Mouse (Mus musculus): Measurements from ENCODE around the gene Pigx.
"Not testable (repeated sequence)": the region's sequence is repeated elsewhere in the genome, so short reads cannot be mapped to it uniquely, and the experiment has no call there.

Gene Pigx

DNA sequence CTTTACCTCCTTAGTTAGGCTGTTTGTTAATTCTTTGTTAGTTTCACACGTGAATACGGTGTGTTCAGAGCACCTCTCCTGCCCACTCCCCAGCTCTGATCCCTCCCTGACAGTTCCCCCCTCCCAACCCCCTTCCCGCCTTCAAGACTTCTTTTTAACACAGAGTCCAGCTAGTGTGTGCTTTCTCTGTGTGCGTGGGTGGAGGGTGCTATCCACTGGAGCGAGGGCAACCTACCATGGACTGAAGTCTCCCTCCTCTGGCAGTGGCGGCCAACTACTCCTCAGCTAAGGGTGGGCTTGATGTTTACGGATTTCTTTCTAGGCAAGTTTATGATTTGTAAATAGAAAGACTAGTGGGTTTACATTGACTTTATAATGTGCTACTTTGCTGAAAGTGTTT, 8.6 kb upstream of the Pigx start:
- peak; percentile 80 for DNase-seq

DNA sequence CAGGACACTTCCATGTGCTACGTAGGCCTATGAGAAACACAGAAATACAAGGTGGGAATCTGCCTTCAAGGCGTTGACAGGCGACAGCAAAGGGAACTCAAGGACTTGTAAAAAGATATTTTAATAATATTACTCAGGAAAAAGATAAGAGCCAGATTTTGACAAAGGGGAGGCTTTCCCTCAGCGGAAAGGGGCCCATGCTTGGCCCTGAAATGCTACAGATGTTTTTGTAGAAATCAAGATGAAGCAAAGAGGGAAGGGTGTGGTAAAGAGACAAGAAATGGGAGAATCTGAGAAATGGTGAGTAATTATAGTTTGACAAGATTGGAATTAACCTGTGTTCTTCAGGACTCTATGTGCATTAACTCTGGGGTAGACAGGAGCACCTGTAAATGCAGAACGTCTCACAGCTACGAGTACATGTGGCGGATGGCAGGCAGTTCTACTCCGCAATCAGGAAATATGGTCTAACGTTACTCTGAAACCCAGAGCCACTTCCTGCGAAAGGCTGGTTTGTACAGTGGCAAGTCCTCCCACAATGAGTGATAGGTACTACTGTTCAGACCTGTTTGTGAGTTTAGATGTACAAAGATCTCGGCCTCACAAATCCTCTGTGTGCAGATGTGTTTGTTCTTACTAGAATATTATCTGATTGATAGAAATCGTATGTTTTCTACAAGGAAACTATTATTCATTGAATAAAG, 8.0 kb upstream of the Pigx start:
- peak; percentile 79 for DNase-seq

DNA sequence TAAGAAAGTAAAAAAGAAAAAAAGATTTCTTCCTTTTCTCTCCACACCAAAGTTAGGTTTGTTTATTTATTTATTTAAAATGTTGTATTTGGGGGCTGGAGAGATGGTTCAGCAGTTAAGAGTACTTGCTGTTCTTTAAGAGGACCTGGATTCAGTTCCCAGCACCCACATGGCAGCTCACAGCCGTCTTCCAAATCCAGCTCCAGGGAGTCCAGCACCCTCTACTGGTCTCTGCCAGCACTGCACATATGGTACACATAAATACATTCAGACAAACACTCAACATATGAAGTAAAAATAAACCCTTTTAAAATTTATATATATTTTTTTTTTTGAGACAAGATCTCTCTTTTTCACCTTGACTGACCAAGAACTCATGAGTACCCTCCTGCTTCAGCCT, 6.2 kb upstream of the Pigx start:
- DNase-seq: no peak

DNA sequence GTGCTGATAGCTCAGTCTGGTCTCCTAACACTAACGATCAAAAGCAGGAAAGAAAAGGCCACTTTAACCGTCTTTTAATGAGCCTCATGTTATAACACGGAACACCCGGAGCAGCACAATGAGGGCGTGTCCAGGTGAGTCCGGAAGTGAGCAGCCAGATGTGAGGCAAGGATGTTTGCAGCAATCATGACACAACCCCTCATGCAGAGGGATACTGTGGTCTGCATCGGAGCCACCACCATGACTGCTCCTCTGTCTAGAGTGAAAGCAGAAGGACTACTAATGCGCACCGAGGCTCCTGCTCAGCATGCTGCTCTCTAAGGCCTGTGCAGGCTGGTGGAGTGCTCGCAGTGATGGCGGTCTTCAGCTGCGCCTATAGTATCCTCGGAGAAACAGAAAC, 2.8 kb upstream of the Pigx start:
- DNase-seq: no peak

DNA sequence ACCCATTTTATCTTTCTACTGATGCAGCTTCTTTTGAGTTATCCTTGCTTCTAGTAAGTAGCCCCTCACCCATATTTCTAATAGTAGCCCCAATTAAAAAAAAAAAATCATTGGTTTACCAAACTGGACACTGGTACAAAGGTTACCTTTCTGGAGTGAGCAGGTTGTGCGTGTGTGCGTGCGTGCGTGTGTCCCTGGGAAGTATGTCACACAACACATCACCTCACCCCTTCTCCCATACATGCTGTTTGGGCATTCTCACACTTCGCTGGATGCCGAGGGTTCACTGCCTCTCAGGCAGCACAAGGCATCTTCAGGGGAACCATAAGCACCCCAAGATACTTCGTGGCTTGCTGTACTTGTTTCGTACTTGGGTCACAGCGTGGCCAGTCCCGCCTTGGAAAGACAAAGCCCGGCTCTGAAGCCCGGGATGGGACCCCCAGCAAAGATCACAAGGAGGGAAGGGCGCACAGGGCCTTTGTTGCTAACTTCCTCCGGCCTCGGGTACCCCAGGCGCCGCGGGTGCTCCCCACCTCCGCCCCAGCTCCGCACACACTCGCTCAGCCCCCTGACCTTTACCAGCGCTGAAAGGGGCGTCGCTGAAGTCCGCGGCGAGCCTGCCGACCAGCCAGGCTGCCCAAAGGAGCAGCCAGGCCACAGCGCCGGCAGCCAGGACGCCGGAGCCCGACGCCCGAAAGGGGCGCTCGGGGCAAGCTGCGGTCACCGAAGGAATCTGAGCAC, 473 bp downstream of the Pigx start:
- peak; percentile 66 for DNase-seq

DNA sequence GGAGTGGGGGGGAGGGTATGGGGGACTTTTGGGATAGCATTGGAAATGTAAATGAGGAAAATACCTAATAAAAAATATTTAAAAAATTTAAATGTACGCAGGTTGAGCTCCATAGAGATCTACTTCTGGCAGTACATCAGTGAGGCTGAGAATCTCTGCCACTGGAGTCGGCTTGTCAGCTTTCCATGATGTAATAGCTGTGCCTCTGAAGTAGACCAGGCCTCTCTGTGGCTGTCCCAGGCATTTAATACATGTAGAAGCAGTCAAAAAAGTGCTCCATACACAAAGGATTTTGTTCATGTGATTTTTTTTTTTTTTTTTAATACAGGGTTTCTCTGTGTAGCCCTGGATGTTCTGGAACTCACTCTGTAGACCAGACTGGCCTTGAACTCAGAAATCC, 1.8 kb downstream of the Pigx start:
- not testable (repeated sequence) for DNase-seq

DNA sequence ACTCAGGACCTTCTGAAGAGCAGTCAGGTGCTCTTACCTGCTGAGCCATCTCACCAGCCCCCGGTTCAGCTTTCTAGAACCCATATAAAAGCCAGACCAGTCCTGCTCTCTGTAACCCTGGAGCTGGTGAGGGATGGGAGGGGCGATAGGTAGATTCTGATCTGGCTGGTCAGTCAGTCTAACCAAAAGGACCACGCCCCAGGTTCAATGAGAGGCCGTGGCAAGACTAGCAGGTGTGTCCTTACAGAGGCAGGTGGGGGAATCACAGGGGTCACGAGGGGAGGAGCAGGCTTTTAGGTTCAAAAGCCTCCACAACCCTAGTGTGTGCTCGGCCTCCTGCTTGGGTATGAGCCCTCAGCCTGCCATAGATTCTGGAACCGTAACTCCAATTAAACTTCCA, 8.1 kb downstream of the Pigx start:
- DNase-seq: no peak

DNA sequence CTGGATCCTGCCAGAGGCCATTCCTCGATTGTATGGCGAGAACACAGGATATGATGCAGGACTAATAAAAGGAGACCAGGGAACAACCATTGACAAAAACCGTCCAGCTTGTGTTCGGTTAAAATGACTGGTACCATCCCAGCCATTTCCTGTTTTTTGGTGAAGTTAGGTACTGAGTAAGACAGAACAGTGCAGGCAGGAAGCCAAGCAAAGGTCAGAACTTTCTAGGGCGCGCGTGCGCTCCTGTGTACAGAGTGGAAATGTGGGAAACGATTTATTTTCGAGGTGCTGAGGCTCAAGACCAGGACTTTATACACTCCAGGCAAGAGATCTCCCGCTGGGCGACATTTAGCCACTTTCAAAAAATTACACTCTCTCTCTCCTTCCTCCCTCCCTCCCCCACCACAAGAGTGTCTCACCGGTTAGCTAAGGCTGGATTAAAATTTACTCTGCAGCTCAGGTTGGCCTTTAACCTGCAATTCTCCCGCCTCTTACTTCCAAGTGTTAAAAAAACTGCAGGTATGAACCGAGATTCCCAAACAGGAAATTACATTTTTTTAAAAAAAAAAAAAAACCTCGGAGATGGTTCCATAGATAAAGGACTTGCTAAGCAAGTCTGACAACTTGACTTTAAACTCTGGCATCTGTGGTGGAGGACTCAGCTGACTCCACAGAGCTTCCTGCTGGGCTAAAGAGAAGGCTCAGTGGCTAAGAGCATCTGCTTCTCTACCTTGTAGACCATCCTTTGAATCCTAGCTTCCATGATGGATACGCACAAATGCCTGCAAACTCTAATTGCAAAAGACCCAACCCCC, 11.7 kb downstream of the Pigx start:
- DNase-seq: peak; percentile 63

DNA sequence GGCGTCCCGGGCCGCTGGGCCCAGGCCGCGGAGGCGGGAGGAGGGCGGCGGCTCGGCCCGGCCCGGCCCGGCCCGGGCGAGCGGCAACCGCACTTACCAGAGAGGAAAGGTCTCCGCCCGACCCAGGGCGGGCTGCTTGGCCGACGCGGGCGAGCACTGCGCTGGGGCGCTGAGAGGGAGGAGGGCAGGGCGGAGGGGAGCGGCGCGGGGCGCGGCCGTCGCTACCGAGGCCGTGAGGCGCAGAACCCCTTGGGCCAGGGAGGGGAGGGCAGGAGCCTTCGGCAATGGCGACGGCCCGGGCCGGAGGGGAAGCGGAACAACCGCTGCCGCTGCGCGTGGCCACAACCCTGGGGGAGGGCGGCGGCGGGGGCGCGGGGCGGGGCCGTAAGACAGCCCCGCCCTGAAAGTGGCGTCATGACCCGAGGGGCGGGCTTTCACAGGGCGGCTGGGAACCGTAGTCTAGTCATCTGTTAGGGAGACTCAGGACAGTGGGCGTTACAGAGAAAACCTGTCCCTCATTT, 20.5 kb downstream of the Pigx start, which contains the start of gene Pak2:
Gene Pak2 (minus strand): TSS at position 352 of the 521 bp plus-strand sequence.
- DNase-seq: peak; percentile 86

DNA sequence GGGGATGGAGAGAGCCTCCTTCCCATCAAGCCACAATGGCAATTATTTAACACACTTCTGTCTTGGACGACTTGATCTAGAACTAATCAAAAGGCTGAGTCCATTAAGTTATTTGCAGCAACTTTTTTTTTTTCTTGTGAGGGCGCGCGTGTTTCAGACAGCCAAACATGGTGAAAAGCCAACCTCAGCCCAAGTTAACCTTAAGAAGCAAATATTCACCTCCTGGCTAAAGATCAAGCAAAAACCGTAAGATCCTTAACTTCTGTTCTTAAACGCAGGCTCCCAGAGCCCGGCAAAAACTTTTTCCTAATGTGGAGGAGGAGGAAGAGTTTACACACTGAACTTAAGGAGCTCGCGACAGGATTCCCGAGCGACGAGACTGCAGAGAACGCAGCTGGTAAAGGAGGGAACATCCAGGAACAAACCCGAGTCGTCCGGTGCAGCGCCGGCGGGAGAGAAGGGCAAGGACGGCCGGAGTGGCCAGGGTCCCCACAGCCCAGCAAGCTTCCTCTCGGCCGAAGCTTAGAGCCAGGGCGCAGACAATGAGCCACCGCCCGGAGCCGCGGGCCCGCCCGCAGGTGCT, 21.0 kb downstream of the Pigx start:
- DNase-seq: no peak

DNA sequence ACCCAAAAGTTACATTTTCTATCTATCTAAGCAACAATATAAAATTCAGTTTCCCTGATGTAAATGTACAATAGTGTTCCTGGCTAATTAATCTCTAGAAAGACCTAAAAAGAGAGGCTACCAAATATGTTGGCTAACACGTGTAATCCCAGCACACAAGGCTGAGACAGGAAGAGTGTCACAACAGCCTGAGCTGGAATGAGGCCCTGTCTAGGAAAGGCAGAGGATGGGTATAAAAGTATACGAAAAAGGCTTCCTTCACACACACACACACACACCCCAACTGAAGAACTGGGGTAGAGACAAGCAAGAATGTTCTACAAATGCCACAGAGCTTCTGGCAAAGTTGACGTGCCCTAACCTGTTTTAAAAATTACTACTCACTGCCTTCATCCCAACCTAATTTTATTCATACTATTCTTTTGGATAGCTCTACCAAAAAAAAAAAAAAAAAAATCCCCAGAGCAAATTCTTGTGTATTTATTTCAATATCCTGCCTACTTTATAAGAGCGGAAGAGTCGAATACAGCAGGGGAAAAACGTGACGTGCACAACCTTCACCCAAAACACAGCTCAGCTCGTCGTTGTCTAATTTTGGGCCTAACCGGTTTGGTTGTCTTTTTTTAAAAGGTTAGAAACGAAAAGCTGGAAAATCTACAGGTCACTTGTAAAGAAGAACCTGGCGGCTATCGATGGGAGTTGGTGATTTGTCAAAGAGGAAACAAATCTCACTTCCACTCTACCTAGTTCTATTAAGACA, 21.7 kb downstream of the Pigx start:
- peak; percentile 24 for DNase-seq

DNA sequence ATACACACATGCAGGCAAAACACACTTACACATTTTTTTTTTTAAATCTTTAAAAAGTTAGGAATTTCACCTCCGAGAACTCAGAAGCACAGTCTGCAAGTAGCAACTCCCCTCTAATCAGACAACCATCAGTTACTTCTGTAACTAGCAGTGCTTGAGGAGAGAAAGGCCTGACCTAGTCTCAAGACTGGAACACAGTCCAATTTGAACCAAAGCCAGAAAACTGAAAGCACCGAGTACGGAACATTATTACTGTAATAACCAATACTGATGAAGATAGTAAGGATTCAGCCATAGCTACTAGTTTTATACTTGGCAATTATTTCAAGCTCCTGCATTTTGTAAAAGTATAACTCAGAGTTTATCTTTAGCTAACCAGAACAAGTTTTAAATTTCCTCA, 23.1 kb downstream of the Pigx start:
- no peak for DNase-seq

DNA sequence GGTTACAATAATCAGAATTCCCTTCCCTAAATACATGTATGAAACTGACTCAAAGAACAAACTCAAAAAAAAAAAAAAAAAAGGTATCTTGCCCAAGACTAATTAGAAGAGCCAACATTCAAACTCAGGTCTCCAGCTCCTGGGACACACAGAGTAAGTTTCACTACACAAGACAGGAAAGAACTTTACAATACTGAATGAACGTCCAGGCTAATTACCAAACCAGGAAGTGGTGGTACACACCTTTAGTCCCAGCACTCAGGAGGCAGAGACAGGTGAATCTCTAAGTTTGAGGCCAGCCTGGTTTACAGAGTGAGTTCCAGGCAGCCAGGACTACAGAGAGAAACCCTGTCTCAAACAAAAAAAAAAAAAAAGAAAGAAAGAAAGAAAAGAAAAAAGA, 23.8 kb downstream of the Pigx start:
- DNase-seq: no peak

DNA sequence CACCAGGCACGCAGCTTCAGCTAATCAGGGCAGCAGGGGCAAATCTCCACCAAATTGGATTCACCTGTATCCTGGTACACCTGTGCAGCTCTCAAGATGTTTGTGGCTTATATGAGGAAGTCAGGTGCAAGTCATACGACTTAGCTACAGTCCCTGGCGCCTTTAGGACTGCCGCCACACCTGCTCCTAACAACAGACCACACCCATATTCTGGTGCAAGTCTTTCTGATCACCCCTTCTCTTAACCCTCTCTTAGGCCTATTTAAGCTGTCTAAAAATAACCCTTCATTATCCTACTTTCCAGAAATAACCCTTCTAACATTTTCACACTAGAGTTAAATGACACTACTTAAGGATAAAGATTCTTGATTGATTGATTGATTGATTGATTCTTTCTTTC, 29.5 kb downstream of the Pigx start:
- not testable (repeated sequence) for DNase-seq

DNA sequence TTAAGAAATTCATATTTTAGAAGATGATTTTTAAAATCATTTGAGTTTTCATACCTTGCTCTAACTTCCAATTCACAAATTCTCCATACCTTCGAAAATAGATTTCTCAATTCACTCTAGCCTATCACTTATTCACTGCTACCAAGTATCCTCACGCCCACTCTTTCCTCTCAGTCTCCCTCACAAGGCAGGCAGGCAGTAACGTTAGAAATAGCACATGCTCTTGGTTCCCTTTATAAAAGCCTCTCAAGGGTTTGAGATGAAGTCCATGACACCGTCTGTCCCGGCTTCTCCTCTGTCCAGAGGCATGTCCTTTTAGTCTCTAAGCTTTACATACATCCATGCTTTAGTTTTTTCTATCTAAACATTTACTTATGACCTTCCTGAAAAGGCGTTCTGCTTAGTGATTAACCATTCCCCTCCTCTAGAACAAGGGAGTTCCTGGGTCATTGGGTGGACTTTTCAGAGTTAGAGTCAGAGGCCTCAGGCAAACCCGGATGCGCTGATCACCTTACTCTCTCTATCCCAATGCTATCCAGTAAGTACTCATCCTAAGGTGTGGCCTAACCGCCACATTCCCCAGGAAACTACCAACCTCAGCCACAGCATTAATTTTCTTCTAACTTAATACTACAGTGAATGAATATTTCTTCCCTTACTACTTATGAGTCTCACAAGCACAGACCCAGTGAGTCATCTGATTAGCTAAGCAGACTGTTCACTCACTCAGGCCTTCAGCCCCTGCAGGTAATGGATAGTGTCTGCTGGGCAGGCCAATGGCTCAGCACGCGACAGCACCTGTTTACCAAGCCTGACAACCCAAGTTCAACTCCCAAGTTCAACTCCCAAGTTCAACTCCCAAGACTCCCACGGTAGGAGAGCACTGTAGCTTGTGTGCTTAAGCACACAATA, 30.9 kb downstream of the Pigx start:
- DNase-seq: no peak

DNA sequence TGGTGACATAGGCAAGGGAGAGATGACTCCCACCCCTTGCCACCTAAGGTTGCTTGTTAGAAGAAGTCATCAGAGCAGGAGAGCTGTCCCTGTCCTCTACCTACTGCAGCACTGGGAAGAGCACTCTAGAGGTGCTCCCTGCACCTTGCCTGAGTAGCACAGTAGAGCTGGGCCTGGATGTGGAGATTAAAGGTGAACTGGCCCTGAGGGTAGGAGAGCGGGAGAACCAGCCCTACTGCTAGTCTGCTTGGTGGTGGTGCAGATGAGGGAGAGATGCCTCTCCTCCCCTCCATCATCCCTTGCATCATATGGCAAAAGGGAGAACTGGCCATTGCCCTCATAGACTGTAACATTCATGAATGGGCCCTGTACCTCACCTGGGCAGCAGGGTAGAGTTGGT, 32.6 kb downstream of the Pigx start:
- DNase-seq: no peak

DNA sequence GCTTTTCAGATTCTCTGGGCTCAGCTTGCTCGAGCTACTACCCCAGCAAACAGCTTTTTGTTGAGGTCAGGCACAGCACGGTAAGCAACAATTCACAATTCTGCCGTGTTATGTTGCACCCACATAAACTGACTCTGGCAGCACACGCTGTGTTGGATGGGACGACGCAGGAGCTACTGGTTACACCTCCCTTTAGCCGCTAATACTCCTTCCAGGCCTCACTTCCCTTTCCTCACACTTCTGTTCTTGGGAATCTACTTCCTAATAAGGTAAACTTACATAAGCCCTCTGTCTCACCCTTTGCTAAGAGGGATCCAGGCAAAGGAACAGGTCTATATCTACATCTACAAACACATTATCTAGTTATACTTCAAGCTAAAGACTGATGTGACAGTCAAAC, 35.6 kb downstream of the Pigx start:
- no peak for DNase-seq

DNA sequence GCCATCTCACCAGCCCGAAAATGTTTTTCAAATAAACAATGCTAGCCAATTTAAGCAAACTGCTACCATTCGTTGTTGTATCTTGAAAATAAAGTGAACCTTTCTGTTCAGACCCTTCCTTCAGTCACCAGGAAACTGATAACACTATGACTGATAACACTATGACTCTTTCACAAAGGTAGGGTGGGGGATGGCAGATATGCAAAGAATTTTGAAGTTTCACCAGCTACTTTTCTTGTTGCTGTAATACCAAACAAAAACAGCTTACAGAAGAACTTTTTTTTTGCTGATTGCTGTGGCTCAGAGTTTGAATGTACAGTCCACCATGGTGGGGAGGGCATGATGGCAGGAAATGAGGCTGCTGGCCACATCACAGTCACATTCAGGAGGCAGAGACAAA, 37.3 kb downstream of the Pigx start:
- DNase-seq: no peak

DNA sequence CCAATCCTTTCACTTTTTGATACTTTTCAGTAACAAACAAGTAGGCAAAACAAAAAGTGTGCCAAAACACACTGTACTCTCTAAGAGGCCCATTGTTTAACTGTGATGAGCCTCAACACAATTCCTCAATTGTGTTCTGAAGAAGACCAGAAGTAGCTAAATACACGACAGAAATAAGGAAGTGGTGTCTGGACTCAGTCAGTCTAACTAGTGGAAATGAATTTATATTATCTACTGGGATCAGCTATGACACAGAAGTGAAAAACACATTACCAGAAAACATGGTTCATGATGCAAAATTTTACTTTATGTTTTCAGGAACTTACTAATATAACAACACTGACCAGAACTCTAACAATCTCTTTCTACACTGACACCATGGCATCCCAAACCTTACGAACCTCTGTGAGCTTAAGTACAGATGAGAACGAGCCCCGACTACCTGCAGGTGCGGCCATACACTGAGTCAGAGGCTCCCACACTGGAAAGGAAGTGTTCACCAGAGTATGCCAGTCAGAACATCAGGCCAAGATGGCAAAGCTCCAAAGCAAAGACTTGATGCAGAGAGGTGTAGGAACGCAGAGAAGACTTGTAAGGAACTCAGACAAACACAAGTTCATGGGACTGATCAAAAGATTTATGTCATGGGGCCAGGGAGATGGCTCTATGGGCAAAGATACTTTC, 39.6 kb downstream of the Pigx start:
- DNase-seq: peak; percentile 53

DNA sequence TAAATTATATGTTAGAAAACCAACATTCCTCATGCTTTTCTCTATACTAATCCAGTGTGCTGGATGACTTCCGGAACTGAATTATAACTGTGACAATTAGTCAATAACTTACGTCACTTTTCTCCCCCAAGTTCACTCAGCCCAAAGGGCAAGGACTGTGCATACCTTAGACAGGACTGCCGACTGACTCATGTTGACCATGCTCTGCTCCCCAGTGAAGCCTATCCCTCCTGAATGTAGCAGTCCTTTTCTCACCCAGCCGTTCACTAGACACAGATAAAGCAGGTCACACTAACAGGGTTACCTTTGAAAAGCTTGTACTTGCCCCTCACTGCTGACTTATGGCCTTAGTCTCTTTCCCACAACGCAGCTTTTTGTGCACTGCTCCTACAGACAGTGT, 40.7 kb downstream of the Pigx start:
- DNase-seq: no peak

DNA sequence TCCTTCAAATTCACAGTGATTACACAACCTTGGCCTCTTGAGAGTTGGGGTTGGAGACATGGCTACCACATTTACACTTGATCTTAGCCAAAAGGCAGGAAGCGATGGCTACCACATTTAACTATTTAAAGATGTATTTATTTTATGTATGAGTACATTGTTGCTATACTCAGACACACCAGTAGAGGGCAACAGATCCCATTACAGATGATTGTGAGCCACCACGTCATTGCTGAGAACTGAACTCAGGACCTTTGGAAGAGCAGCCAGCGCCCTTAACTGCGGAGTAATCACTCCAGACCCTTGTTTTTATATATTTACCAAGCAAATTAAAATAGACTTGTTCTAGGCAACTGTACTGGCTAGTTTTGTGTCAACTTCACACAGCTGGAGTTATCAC, 57.2 kb downstream of the Pigx start:
- DNase-seq: no peak

All from thymus, postnatal 14 days (tissue).